Mouse (Mus musculus) gastrocnemius, adult 2 months (tissue): Measurements from ENCODE around the gene Mtnr1b. TPM values are rescaled to one million over a fixed set of nuclear protein-coding genes. Genes with fewer than 3 reads are reported as not detected.
"Not testable (repeated sequence)": the region's sequence is repeated elsewhere in the genome, so short reads cannot be mapped to it uniquely, and the experiment has no call there.

Source experiments
- DNase-seq: peaks from one replicate; pipeline ENCODE4 v3.0.0; 2022
- H3K27ac ChIP-seq: fragments of 200-600 bp; 2 replicates; pipeline ENCODE4 v1.8.1; 2022; ENCODE audit warnings: mild to moderate bottlenecking
- H3K4me3 ChIP-seq: fragments of 200-600 bp; 2 replicates; pipeline ENCODE4 v1.8.1; 2022; ENCODE audit warnings: mild to moderate bottlenecking, moderate library complexity
- CTCF ChIP-seq: fragments of 200-600 bp; IDR thresholded peaks from 2 replicates; pipeline ENCODE4 v1.8.1; 2022; ENCODE audit warnings: antibody characterized with exemption, mild to moderate bottlenecking, moderate library complexity
- intact Hi-C: fragments of 180-260 bp; cut with DNase I; formaldehyde crosslinking; loops from one replicate; pipeline ENCODE4 v1.15.1; 2025
- total RNA-seq, 2 experiments: library from RNA; stranded (reverse); gene quantifications; 2 replicates each; pipeline ENCODE4 v1.2.3; 2021

Gene Mtnr1b
- total RNA-seq, 2 experiments from 2014 or later: not detected

DNA sequence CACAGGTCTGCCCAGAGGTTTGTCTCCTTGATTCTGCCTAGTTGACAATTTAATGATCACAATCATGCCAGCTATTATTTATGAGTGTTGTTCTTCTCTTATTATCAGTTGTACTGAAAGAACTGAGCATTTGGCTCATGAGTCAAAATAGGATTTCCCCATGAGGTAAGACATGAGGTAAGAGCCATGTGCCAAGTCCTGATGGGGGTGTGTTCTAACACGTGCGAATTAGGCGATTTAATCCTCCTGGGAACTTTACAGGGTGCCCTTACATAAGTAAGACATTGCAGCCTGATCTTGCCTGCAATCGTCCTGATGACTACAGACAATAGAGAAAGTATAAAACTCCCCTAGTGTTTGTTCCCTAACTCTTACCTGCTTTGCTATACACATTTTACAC is 4.9 kb downstream of the Mtnr1b start:
- Histone ChIP-seq H3K4me3 (no peak overlapping the region), H3K27ac (no peak overlapping the region)
- DNase-seq: no peak
- no peak for TF ChIP-seq CTCF
- intact Hi-C loops: no loop called here

DNA sequence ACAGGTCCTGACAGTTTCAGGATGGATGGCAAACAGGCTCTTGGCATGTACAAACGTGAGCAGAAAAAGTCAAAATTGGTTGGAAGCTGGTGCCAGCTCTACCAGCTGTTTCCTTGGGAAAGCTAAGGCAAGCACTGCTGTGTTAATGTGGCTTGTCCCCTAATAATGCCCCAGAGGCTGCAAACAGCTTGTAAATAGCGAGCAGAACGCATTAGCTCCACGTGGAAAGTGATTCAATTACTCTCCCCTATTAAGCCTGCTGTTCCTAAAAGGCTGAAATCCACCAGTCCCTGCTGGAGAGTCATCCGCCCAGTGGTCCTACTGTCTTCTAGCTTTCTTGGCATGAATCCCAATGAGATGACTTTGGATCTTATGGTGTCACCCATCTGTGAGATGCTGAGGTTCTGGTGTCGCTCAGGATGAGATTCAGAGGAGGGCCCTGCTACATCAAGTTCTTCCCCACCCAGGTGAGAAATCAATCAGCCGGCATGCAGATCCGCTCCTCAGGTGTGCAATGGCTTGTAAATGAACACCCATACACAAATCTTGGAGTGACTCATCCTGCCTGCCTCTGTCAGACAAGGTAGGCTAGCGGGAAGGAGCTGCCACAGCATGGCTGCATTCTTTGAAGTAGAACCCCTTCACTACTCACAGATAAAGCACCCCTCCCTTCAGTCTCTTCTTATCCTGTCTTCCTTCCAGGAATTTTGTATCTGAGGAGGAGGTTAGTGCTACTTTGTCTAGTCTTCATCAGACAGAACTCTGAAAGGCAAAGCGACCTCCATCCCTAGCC is 7.9 kb downstream of the Mtnr1b start:
- TF ChIP-seq CTCF: no peak

DNA sequence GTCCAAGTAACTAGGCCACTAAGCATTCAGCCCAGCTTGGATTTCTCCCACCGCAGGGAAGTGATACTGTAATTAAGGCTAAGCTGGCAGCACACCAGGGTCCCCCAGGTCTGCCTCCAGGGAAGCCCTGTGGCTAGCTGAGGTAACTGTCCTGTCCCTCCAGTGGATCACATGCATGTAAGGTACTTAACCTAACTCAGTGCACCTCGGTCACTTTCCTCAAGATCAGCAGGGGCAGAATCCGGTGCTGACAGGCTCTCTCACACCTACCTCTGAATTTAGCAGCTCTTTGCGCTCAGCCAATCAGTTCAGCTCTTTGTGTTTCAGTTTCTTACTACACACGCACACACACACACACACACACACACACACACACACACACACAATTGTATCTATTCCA is 13.0 kb downstream of the Mtnr1b start:
- intact Hi-C loops: no loop called here
- DNase-seq: no peak
- no peak overlapping the region for H3K27ac ChIP-seq
- no peak overlapping the region for H3K4me3 ChIP-seq
- no peak for TF ChIP-seq CTCF

More for the DNA sequence above, 7.9 kb downstream of the Mtnr1b start:
- intact Hi-C loops: no loop called here
- H3K4me3 ChIP-seq: no peak overlapping the region
- H3K27ac ChIP-seq: no peak overlapping the region
- DNase-seq: no peak

DNA sequence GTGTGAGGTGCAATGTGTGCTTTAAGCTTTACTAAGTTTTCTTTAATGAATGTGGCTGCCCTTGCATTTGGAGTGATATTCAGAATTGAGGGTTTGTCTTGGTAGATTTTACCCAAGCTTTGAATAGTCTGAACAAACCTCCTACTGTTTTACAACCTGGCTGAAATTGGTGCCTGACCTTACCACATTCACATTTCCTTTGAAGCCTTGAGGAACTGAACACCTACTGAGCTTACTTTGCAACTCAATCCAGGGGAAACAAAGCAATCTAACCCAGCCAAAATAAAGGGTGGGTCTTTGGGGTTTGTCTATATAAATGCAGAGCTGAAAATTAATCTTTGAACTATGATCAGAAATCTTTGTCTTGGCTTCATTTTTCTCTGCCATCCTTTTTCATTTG is 23.6 kb downstream of the Mtnr1b start:
- H3K4me3 ChIP-seq: no peak overlapping the region
- DNase-seq: no peak
- no peak overlapping the region for H3K27ac ChIP-seq
- no peak for TF ChIP-seq CTCF
- intact Hi-C loops: no loop called here

DNA sequence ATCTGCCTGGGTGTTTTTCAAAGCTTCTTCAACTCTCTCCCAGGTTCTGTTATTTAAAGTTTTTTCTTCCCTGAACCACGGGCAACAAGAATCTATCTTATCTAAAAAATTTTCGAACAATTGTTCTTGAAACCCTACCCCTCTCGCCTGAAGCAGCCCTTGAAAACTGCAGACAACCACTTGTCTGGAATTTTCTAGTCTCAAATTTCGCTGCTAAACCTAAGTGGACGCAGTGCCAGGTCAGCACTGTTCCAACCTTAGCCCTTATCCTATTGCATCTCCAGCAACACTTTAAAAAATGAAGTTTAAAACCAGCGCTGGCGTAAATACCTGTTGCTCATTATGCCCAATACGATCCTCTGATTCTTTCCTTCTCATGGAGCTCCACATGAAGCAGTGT is 29.0 kb downstream of the Mtnr1b start:
- TF ChIP-seq CTCF: no peak
- no peak for DNase-seq
- H3K4me3 ChIP-seq: no peak overlapping the region
- H3K27ac ChIP-seq: no peak overlapping the region
- intact Hi-C loops: no loop called here

DNA sequence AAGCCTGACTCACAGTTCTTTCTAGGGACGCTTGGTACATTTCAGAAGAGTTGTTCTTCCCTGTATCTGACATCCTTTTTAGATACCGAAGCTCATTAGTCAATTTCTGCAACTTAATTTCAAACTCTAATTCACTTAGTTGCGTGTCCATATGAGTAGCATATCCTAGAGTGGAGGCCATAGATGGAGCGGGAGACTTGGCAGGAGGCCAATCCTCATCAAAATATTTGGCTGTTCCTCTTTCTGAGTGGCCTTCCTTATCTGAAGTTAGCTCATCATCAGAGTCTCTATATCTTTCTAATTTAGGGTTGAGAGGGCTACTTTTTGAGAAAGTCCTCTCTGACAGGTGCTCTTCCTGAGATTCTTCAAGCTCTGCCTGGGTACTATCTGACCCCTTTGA is 29.4 kb downstream of the Mtnr1b start:
- H3K4me3 ChIP-seq, DNase-seq, H3K27ac ChIP-seq, intact Hi-C loops: not testable (repeated sequence)

DNA sequence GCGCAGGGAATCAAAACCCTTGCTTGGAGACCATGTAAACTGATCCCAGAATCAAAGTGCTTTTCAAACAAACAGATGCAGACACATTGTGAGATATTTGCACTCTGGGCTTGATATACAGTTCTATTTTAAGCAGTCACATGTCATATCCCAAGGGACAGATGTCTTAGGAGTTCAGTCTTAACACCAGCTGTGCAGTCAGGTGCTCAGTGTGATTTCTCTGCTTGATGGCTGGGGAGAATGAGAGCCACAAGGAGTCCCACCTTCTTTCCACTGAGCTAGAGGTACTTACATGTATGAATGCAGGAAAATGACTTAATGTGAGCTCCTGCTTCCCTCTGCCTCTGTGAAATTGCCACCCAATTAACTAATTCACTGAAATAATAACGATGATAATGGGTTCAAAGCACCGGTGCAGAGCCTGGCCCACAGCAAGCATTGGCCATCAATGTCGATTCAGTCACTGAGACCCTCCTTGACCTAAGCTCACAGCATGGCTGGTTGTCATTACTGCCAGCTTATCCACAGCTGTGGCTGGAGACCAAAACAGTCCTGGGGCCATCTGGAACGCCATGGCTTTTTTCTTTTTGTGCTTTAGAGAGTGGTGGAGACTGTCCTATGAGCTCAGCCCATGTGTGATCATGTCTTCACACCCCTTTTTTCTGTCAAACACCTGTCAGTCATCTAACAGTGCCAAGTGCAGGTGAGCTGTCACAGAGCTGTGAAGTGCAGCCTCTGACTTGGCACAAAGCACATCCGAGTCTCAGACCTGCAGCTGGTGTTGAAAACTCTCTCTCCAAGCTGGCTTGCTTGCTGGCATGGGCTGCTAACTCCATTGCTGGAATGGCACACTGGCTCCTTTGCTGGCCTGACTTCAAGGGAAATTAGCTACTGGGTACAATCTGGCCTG is 61.1 kb downstream of the Mtnr1b start:
- TF ChIP-seq CTCF: no peak
- Histone ChIP-seq H3K27ac (no peak overlapping the region), H3K4me3 (no peak overlapping the region)
- DNase-seq: no peak
- intact Hi-C loops: no loop called here

DNA sequence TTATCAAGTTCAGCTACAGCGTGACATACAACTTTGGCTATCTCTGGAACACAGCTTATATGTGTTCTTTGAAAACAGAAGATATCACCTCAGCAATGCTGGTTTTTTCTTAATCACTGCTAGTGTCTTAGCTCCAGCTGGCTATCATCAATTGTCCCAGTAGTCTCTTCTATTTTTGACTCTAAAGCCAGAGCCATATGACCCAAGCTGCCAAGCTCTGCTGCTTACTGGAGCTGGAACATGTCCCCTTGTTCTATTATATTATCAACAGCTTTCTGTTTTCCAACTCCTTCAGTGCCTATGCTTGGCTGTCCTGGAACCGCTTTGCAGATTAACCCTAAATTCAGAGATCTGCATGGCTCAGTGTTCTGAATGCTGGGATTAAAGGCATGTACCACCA is 70.1 kb downstream of the Mtnr1b start:
- no peak for TF ChIP-seq CTCF
- intact Hi-C loops: no loop called here
- DNase-seq: no peak
- no peak overlapping the region for H3K4me3 ChIP-seq
- H3K27ac ChIP-seq: no peak overlapping the region

DNA sequence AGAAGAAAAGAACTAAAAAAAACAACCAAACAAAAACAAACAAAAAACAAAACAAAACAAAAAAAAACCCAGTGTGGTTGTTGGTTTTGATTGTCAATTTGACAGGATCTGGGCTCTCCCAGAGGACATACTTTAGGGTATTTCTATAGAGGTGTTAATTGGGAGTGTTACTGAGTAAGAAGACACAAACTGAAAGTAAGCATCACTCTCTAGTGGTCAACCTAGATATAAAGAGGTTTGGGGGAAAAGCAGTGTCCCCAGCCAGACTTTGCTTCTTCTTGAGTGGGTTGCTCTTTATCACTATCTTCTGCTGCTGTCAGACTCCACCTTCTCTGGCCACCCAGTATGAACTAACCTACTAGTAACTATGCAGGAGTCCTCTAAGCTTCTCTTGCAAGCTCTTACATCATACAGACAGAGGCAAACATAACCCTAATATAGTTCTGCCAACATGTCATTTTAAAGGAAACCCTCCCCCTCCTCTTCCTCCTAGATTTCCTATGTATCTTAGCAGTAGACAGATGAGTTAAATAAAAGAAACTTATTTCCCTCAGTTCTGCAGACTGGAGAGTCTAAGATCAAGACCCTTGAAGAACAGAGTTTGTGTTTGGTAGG is 71.8 kb downstream of the Mtnr1b start:
- no peak overlapping the region for H3K4me3 ChIP-seq
- no peak for DNase-seq
- no peak overlapping the region for H3K27ac ChIP-seq
- intact Hi-C loops: no loop called here
- no peak for TF ChIP-seq CTCF

DNA sequence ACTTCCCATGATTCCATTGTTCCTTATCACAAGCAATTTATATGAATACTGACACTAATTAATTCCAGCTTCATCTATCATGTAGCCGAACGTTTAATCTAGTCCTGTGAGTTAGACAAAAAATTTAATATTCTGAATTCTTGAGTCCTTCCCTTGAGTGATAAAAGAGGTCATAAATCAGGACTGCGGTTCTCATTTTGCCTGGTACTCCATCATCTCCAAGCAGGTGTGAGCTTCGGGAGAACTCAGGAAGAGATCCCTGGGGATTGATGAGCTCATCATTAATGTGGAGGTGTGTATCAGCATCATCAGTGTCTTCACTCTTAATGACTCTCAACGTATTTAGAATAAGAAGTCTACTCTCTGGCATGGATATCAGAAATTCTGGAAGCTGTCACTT is 74.0 kb downstream of the Mtnr1b start:
- no peak for TF ChIP-seq CTCF
- no peak overlapping the region for H3K4me3 ChIP-seq
- intact Hi-C loops: no loop called here

DNA sequence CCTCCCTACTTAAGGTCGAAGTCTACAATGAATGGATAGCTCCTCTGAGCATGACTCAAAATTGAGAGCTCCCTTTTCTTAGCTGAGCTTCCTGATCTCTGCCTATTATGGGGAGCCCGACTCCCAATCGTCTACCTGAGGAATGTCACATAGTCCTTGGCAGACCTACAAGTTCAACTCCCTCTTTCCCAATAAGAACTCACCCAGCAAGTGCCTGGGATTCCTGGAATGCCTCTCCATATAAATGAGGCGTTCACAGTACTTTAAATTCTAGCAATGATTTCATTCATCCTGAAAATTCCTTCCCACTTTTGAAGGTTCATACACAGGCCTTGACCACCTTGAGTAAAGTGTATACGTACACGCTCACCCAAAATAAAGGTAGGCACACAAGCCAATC is 79.9 kb downstream of the Mtnr1b start:
- intact Hi-C loops: no loop called here
- no peak for DNase-seq
- no peak overlapping the region for H3K4me3 ChIP-seq
- H3K27ac ChIP-seq: no peak overlapping the region
- TF ChIP-seq CTCF: no peak

More for the DNA sequence above, 74.0 kb downstream of the Mtnr1b start:
- DNase-seq: no peak
- H3K27ac ChIP-seq: no peak overlapping the region

DNA sequence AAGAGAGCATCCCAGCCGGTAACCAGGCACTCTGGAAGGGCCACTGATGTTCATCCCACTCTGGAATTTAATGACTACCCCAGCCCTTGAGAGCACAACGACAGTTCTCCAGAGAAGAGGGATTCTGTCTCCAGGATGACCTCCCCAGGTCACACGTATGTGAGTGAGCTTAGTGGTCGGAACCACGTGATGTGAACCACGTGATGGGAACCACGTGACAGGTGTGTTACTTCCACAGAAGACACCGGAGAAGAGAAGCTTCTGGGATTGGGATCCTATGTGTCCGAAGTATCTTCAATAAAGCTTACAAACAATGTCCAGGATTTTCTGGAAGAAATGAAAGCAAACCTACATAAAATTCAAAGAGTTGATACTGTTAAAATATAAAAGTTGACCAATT is 82.3 kb downstream of the Mtnr1b start:
- Histone ChIP-seq H3K27ac (no peak overlapping the region), H3K4me3 (no peak overlapping the region)
- TF ChIP-seq CTCF: no peak
- DNase-seq: no peak
- intact Hi-C loops: no loop called here

DNA sequence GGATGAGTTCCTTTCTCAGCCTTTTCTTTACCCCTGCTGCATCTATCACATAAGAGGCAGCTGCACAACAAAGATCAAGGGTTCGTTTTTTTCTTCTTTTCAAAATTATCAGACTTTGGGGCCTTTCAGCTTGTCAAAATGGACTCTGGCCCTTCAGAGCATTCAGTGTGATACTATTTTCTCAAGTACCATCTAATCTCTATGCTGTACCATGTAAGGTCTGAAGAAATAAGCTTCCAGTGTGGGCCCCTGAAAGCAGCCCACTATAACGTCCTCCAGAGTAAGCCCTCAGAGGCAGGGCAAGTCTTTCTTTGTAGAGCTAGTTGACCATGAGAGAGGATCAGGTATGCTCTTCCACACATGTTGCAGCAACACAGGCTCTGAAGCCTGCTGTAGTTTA is 87.7 kb downstream of the Mtnr1b start:
- no peak for TF ChIP-seq CTCF
- no peak overlapping the region for H3K27ac ChIP-seq
- DNase-seq: no peak
- H3K4me3 ChIP-seq: no peak overlapping the region
- intact Hi-C loops: no loop called here
